Mouse (Mus musculus) limb, embryonic 13.5 days (tissue): Measurements from ENCODE around the gene Upf2. TPM values are rescaled to one million over a fixed set of nuclear protein-coding genes. Genes with fewer than 3 reads are reported as not detected.
A peak's percentile ranks its signal among the peaks of the same experiment; 100 is the strongest.
"Not testable (repeated sequence)": the region's sequence is repeated elsewhere in the genome, so short reads cannot be mapped to it uniquely, and the experiment has no call there.

Experiments
- ATAC-seq: fragments of 200-750 bp; cut with Nextera tagmentation; 2 replicates; pipeline ENCODE4 v1.8.0; 2017; ENCODE audit warnings: low read depth, moderate number of reproducible peaks, moderate TSS enrichment; ENCODE audit not compliant: low FRiP score
- H3K27ac ChIP-seq: fragments of 300-500 bp; sonication (generic); 2 replicates; pipeline ENCODE4 v1.5.1; 2015; ENCODE audit warnings: inconsistent platforms, mild to moderate bottlenecking, moderate library complexity
- H3K27me3 ChIP-seq: fragments of 300-500 bp; sonication (generic); 2 replicates; pipeline ENCODE4 v1.6.1; 2015; ENCODE audit warnings: mild to moderate bottlenecking, inconsistent platforms
- H3K36me3 ChIP-seq: fragments of 300-500 bp; sonication (generic); 2 replicates; pipeline ENCODE4 v1.6.1; 2015; ENCODE audit warnings: inconsistent platforms, mild to moderate bottlenecking, moderate library complexity
- H3K4me1 ChIP-seq: fragments of 300-500 bp; sonication (generic); 2 replicates; pipeline ENCODE4 v1.6.1; 2015; ENCODE audit warnings: inconsistent platforms
- H3K4me2 ChIP-seq: fragments of 300-500 bp; sonication (generic); replicated peaks from 2 replicates; pipeline ENCODE4 v1.6.1; 2015; ENCODE audit warnings: inconsistent platforms, mild to moderate bottlenecking, moderate library complexity
- H3K4me3 ChIP-seq: fragments of 300-500 bp; sonication (generic); 2 replicates; pipeline ENCODE4 v1.5.1; 2015; ENCODE audit warnings: moderate library complexity, mild to moderate bottlenecking, inconsistent platforms
- H3K9ac ChIP-seq: fragments of 300-500 bp; sonication (generic); 2 replicates; pipeline ENCODE4 v1.6.1; 2015; ENCODE audit warnings: mild to moderate bottlenecking, inconsistent platforms
- H3K9me3 ChIP-seq: fragments of 300-500 bp; sonication (generic); 2 replicates; pipeline ENCODE4 v1.6.1; 2016; ENCODE audit warnings: inconsistent platforms
- WGBS: fragments of 180-500 bp; shearing (Covaris S2); methylation state at CpG from one replicate; pipeline ENCODE4 v1.1.7; 2015; 5-methylcytosine and 5-hydroxymethylcytosine counted together
- polyA plus RNA-seq: library from polyadenylated mRNA; unstranded; fragments of >200 nt; fragmentation: Nextera tagmentation; extraction: Ambion mirVana; gene quantifications from 2 replicates; pipeline ENCODE4 v1.2.1, GENCODE M21; 2015

Upf2 gene
- polyA plus RNA-seq, 1 experiment from 2014 or later = 12.1 TPM

DNA sequence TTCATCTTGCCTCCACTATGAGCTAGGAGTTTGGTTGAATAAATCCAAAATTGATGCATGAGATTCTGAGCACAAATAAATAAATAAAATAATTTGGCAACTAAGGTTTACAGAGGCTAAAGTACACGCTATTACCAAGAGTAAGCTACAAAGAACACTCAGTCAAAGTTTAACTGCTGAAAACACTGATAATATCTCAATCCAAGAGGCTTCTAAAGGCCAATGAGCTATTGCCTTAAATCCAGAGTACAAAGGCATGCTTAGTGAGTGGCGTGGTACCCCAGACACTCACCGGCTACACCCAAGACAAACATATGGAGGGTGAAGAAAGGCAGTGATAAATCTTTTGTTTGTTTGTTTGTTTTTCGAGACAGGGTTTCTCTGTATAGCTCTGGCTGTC lies 14.7 kb upstream of the Upf2 start:
- H3K9ac ChIP-seq = no peak overlapping the region
- no peak overlapping the region for H3K4me3 ChIP-seq
- H3K27ac ChIP-seq = no peak overlapping the region
- 79% methylated on average over 4 of the region's 4 CpGs for WGBS
- no peaks in the 10 kb centered on the region for H3K36me3 ChIP-seq
- H3K27me3 ChIP-seq = no peaks in the 10 kb centered on the region
- no peak overlapping the region for H3K4me2 ChIP-seq
- no peaks in the 10 kb centered on the region for H3K4me1 ChIP-seq
- no peak for ATAC-seq
- H3K9me3 ChIP-seq = no peaks in the 10 kb centered on the region

- Histone ChIP-seq H3K27me3 (no peaks in the 10 kb centered on the region), H3K4me1 (peaks cover 5% of the 10 kb centered on the region; the same call in 1 of the 2 replicates), H3K27ac (no peak overlapping the region), H3K9ac (no peak overlapping the region), H3K4me2 (no peak overlapping the region), H3K9me3 (no peaks in the 10 kb centered on the region), H3K4me3 (no peak overlapping the region), H3K36me3 (no peaks in the 10 kb centered on the region)
- no peak for ATAC-seq
- WGBS = 86% methylated on average over 3 of the region's 3 CpGs
Observed at GRCm38 (mm10) chr2:5939319-5939718, 11.9 kb upstream of the Upf2 start.

GRCm38 (mm10) chr2:5939911-5940310 lies 11.4 kb upstream of the Upf2 start:
- no peak overlapping the region for H3K9ac ChIP-seq
- peaks cover 5% of the 10 kb centered on the region; the same call in 1 of the 2 replicates for H3K4me1 ChIP-seq
- ATAC-seq = no peak
- no peaks in the 10 kb centered on the region for H3K9me3 ChIP-seq
- no peak overlapping the region for H3K4me3 ChIP-seq
- WGBS = 84% methylated on average over 14 of the region's 14 CpGs
- no peaks in the 10 kb centered on the region for H3K27me3 ChIP-seq
- no peak overlapping the region for H3K4me2 ChIP-seq
- no peak overlapping the region for H3K27ac ChIP-seq
- H3K36me3 ChIP-seq = no peaks in the 10 kb centered on the region

DNA sequence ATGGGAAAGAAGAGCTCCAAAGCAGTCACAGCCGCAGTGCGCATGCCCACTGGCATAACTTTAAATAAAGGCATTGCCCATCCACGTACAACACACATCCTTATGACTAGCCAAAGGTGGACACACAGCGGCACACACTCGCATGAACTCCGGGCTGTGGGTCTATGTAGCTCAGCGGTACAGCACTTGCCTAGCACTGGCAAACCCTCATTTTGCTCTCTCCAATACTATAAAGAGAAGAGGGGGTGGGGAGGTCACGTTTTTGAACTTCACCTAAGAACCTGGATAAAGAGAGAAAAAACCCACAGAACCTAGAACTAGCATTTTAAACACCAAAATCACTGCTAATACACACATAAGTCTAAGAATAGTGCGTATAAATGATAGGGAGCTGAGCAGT lies 10.3 kb upstream of the Upf2 start:
- 91% methylated on average over 9 of the region's 9 CpGs for WGBS
- H3K36me3 ChIP-seq = no peaks in the 10 kb centered on the region
- H3K4me3 ChIP-seq = no peak overlapping the region
- H3K9ac ChIP-seq = no peak overlapping the region
- no peaks in the 10 kb centered on the region for H3K27me3 ChIP-seq
- H3K27ac ChIP-seq = no peak overlapping the region
- no peak for ATAC-seq
- peaks cover 5% of the 10 kb centered on the region; the same call in 1 of the 2 replicates for H3K4me1 ChIP-seq
- H3K9me3 ChIP-seq = no peaks in the 10 kb centered on the region
- H3K4me2 ChIP-seq = no peak overlapping the region

DNA sequence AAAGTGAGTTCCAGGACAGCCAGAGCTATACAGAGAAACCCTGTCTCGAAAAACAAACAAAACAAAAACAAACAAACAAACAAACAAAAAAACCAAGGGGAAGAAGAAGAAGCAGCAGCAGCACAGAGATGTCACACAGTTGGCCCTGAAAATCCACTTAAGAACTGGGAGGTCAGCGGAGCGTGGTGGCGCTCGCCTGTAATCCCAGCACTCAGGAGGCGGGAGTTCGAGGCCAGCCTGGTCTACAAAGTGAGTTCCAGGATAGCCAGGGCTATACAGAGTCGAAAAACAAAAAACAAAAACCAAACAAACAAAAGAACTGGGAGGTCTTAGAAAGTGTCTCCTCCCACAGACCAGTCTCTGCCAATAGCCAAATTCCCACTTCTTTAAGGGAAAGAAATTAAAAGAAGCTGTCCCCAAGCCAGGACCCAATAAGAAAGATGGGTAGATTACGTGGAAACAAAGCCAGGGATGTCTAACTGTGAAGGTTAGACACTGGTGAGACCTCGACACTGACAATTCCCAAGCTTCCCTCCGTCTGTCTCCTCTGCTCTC lies 9.3 kb upstream of the Upf2 start:
- Histone ChIP-seq H3K9ac (peak overlapping the region; percentile 70), H3K4me3 (peak overlapping the region; percentile 55), H3K4me1 (peaks cover 5% of the 10 kb centered on the region; the same call in 1 of the 2 replicates), H3K27ac (no peak overlapping the region), H3K9me3 (no peaks in the 10 kb centered on the region), H3K36me3 (no peaks in the 10 kb centered on the region), H3K27me3 (no peaks in the 10 kb centered on the region), H3K4me2 (peak overlapping the region; percentile 78)
- ATAC-seq = no peak
- WGBS = 58% methylated on average over 11 of the region's 11 CpGs

- 1% methylated on average over 36 of the region's 36 CpGs for WGBS
- peak within 1 kb of the TSS; percentile 55 for H3K4me3 ChIP-seq
- H3K27ac ChIP-seq = no peak within 1 kb of the TSS
- H3K9me3 ChIP-seq = no peaks in the 10 kb centered on the region
- H3K4me1 ChIP-seq = peaks cover 5% of the 10 kb centered on the region; the same call in 1 of the 2 replicates
- peak within 1 kb of the TSS; percentile 78 for H3K4me2 ChIP-seq
- peak within 1 kb of the TSS; percentile 70 for H3K9ac ChIP-seq
- H3K36me3 ChIP-seq = no peaks in the 10 kb centered on the region
- ATAC-seq = peak; percentile 95
- H3K27me3 ChIP-seq = no peaks in the 10 kb centered on the region
Observed at GRCm38 (mm10) chr2:5942416-5943032, 8.7 kb upstream of the Upf2 start, which contains the start of gene Dhtkd1. Gene Dhtkd1 (minus strand): TSS chr2:5942792.

DNA sequence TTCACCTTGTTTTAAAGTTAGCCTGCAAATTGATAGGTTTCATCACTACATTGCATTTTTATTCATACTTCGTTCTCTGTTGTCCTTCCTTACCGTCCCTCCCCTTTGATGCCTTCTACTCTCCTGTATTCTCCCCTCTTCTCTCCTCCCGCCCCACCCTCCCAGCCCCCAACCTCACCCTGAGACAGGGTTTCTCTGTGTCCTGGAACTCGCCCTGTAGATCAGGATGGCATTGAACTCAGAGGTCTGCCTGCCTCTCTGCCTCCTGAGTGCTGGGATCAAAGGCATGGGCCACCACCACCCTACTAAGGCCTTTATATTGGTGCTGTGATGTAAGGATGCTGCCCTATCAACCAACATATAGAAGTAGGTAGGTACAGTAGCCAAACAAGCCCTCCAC lies 8.2 kb upstream of the Upf2 start:
- no peak overlapping the region for H3K27ac ChIP-seq

GRCm38 (mm10) chr2:5945629-5946028 lies 5.6 kb upstream of the Upf2 start:
- H3K27ac ChIP-seq = no peak overlapping the region
- no peak overlapping the region for H3K4me3 ChIP-seq
- no peak overlapping the region for H3K4me2 ChIP-seq
- no peaks in the 10 kb centered on the region for H3K9me3 ChIP-seq
- no peak overlapping the region for H3K9ac ChIP-seq
- WGBS = 93% methylated on average over 1 of the region's 1 CpGs
- H3K4me1 ChIP-seq = peaks cover 10% of the 10 kb centered on the region
- no peaks in the 10 kb centered on the region for H3K36me3 ChIP-seq
- no peaks in the 10 kb centered on the region for H3K27me3 ChIP-seq
- ATAC-seq = no peak

More for the DNA sequence above, 8.2 kb upstream of the Upf2 start:
- peak overlapping the region; percentile 55 for H3K4me3 ChIP-seq
- 36% methylated on average over 4 of the region's 4 CpGs for WGBS
- H3K36me3 ChIP-seq = no peaks in the 10 kb centered on the region
- H3K9me3 ChIP-seq = no peaks in the 10 kb centered on the region
- peaks cover 5% of the 10 kb centered on the region; the same call in 1 of the 2 replicates for H3K4me1 ChIP-seq
- H3K9ac ChIP-seq = no peak overlapping the region
- no peaks in the 10 kb centered on the region for H3K27me3 ChIP-seq
- peak overlapping the region; percentile 78 for H3K4me2 ChIP-seq
- ATAC-seq = no peak

- 79% methylated on average over 3 of the region's 3 CpGs for WGBS
- ATAC-seq = no peak
- H3K4me3 ChIP-seq = no peak overlapping the region
- no peaks in the 10 kb centered on the region for H3K27me3 ChIP-seq
- H3K9ac ChIP-seq = no peak overlapping the region
- no peak overlapping the region for H3K4me2 ChIP-seq
- no peak overlapping the region for H3K27ac ChIP-seq
- peaks cover 8% of the 10 kb centered on the region for H3K4me1 ChIP-seq
- H3K9me3 ChIP-seq = no peaks in the 10 kb centered on the region
- no peaks in the 10 kb centered on the region for H3K36me3 ChIP-seq
Observed at GRCm38 (mm10) chr2:5946876-5947275, 4.4 kb upstream of the Upf2 start.

GRCm38 (mm10) chr2:5948964-5949363 lies 2.3 kb upstream of the Upf2 start:
- Histone ChIP-seq H3K4me2 (no peak overlapping the region), H3K4me1 (peaks cover 12% of the 10 kb centered on the region), H3K36me3 (no peaks in the 10 kb centered on the region), H3K27ac (no peak overlapping the region), H3K9ac (no peak overlapping the region), H3K9me3 (no peaks in the 10 kb centered on the region), H3K27me3 (no peaks in the 10 kb centered on the region), H3K4me3 (no peak overlapping the region)
- ATAC-seq = no peak
- WGBS = 89% methylated on average over 2 of the region's 2 CpGs

DNA sequence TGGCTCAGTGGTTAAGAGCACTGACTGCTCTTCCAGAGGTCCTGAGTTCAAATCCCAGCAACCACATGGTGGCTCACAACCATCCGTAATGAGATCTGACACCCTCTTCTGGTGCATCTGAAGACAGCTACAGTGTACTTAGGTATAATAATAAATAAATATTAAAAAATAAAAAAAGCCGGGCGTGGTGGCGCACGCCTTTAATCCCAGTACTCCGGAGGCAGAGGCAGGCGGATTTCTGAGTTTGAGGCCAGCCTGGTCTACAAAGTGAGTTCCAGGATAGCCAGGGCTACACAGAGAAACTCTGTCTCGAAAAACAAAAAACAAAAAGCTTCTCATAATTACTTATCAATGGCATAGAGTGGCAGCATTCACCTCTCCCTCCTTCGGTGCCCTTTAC lies 1.4 kb upstream of the Upf2 start:
- Histone ChIP-seq H3K4me3 (peak overlapping the region; percentile 95), H3K4me2 (peak overlapping the region; percentile 68), H3K4me1 (peaks cover 12% of the 10 kb centered on the region), H3K9ac (peak overlapping the region; percentile 68; the same call in 1 of the 2 replicates)
- H3K27ac ChIP-seq, ATAC-seq, H3K9me3 ChIP-seq, H3K27me3 ChIP-seq, H3K36me3 ChIP-seq: not testable (repeated sequence)
- 96% methylated on average over 9 of the region's 9 CpGs for WGBS

DNA sequence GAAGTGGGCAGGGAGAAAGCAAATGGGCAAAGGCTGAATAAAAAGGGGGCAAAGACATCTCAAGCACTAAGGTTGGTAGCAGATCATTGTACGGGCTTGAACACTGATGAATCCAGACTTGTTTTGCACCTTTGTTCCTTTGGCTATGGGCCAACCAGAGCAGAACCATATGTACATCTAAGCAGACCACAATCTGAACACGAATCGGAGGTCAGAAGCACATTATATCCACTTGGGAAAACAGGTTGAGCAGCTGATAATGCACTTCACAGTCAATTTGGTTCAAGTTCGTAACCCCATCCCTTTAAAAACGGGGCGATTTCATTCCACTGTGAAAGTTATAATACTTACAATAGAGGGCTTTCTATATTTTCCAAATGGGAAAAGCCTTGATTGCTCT lies 964 bp upstream of the Upf2 start:
- Histone ChIP-seq H3K36me3 (no peaks in the 10 kb centered on the region), H3K4me2 (peak overlapping the region; percentile 68), H3K9me3 (no peaks in the 10 kb centered on the region), H3K27ac (peak overlapping the region; percentile 63), H3K4me3 (peak overlapping the region; percentile 95), H3K27me3 (no peaks in the 10 kb centered on the region), H3K4me1 (peaks cover 12% of the 10 kb centered on the region), H3K9ac (peak overlapping the region; percentile 68)
- ATAC-seq = no peak
- 5% methylated on average over 6 of the region's 6 CpGs for WGBS
